Mouse (Mus musculus): ENCODE measurements around the gene Sertad1.

DNA sequence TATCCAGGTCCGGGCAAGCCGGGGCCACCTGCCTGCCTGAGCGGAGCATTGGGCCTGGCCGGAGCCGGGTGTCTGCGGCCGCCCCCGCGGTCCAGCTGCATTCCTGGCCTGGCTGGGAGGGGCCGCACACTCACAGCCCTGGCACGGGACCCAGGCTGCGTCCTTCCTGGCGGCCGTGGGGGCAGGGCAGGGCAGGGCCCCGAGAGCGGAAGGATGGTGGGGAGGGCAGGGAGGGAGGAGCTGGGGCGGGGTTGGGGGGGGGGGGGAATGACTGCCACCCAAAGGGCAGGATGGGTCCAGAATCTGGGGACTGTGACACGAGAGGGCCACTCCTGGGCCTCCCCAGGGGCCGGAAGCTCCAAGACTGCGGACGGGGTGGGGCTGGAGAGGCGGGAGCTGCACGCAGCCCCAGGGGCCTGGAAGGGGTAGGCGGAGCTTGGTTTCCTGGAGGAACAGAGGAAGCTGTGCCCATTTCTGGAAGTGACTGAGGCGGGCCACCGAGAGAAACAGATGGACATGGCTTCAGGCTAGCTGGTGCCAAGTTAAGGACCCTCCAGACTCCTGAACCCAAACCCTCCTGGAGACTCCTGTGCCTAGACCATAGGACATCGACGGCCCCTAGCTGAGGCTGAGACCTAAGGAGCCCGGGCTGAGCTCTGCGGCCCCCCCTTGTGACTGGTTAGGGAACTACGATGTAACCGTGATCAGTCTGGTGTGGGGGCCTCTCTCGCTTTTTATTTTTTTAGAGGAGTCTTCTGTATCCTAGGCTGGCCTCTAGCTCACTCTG lies 4.0 kb downstream of the Sertad1 start:
- TF ChIP-seq E2F4 (IDR thresholded peaks at IDR 0.05; ENCODE audit: insufficient read depth) (no peak), MYOD1 (IDR thresholded peaks at IDR 0.05; ENCODE audit: control insufficient read depth in 1 of 3, insufficient read length in 2 of 3, low read depth in 2 of 3) (peak in 2 of 3 experiments; percentile 79 to 91), POLR2A (IDR thresholded peaks at IDR 0.05; ENCODE audit: insufficient read length, low read depth) (peak; percentile 43), POLR2AphosphoS2 (IDR thresholded peaks at IDR 0.05; ENCODE audit: insufficient read length, low read depth) (peak; percentile 61), MAX (IDR thresholded peaks at IDR 0.05; ENCODE audit: low read depth) (no peak), USF1 (IDR thresholded peaks at IDR 0.05; ENCODE audit: low read depth) (no peak), TCF12 (IDR thresholded peaks at IDR 0.05; ENCODE audit: insufficient read depth, poor library complexity, severe bottlenecking) (no peak), MYOG (IDR thresholded peaks at IDR 0.05; ENCODE audit: control insufficient read depth in 1 of 3, insufficient read depth in 1 of 3, insufficient read length in 2 of 3, low read depth in 2 of 3) (peak; percentile 7 to 94 (median 93)), CEBPB (IDR thresholded peaks at IDR 0.05; ENCODE audit: insufficient read depth, poor library complexity, severe bottlenecking) (no peak), TCF3 (IDR thresholded peaks at IDR 0.05; ENCODE audit: insufficient read length, low read depth) (peak; percentile 38)

Data from myocyte (in vitro differentiated cells).